Mouse (Mus musculus) neural tube, embryonic 14.5 days (tissue): ENCODE data around the gene Tfap2d. TPM values are rescaled to one million over a fixed set of nuclear protein-coding genes. Genes with fewer than 3 reads are reported as not detected.

Experiments used
- ATAC-seq: fragments of 200-750 bp; cut with Nextera tagmentation; 2 replicates; pipeline ENCODE4 v1.8.0; 2017; ENCODE audit warnings: low read depth, mild to moderate bottlenecking, moderate TSS enrichment, moderate library complexity
- H3K27ac ChIP-seq: fragments of 300-500 bp; sonication (generic); 2 replicates; pipeline ENCODE4 v1.5.1; 2014; ENCODE audit warnings: low read depth, mild to moderate bottlenecking, control low read depth, low read length, moderate library complexity, mixed read lengths
- H3K27me3 ChIP-seq: fragments of 300-500 bp; sonication (generic); 2 replicates; pipeline ENCODE4 v1.6.1; 2014; ENCODE audit warnings: low read length; ENCODE audit not compliant: control insufficient read depth, insufficient read depth
- H3K36me3 ChIP-seq: fragments of 300-500 bp; sonication (generic); 2 replicates; pipeline ENCODE4 v1.6.1; 2014; ENCODE audit warnings: low read length, mixed read lengths; ENCODE audit not compliant: control insufficient read depth, insufficient read depth
- H3K4me1 ChIP-seq: fragments of 300-500 bp; sonication (generic); 2 replicates; pipeline ENCODE4 v1.6.1; 2014; ENCODE audit warnings: low read length; ENCODE audit not compliant: control insufficient read depth, insufficient read depth
- H3K4me2 ChIP-seq: fragments of 300-500 bp; sonication (generic); 2 replicates; pipeline ENCODE4 v1.6.1; 2014; ENCODE audit warnings: mild to moderate bottlenecking, low read depth, low read length, control low read depth
- H3K4me3 ChIP-seq: fragments of 300-500 bp; sonication (generic); 2 replicates; pipeline ENCODE4 v1.5.1; 2014; ENCODE audit warnings: low read depth, low read length, control low read depth, mixed read lengths
- H3K9ac ChIP-seq: fragments of 300-500 bp; sonication (generic); replicated peaks from 2 replicates; pipeline ENCODE4 v1.6.1; 2014; ENCODE audit warnings: low read depth, mild to moderate bottlenecking, control low read depth, low read length, mixed read lengths
- H3K9me3 ChIP-seq: fragments of 300-500 bp; sonication (generic); 2 replicates; pipeline ENCODE4 v1.6.1; 2016; ENCODE audit warnings: low read length; ENCODE audit not compliant: control insufficient read depth
- WGBS: fragments of 180-500 bp; shearing (Covaris S2); extraction: QIAGEN DNeasy Blood & Tissue Kit; methylation state at CpG from one replicate; pipeline ENCODE4 v1.1.7; 2014; 5-methylcytosine and 5-hydroxymethylcytosine counted together
- polyA plus RNA-seq: library from polyadenylated mRNA; unstranded; fragments of >200 nt; fragmentation: Nextera tagmentation; extraction: Ambion mirVana; gene quantifications from 2 replicates; pipeline ENCODE4 v1.2.1, GENCODE M21; 2014

Gene Tfap2d
- polyA plus RNA-seq, 1 experiment from 2014 or later = not detected

DNA sequence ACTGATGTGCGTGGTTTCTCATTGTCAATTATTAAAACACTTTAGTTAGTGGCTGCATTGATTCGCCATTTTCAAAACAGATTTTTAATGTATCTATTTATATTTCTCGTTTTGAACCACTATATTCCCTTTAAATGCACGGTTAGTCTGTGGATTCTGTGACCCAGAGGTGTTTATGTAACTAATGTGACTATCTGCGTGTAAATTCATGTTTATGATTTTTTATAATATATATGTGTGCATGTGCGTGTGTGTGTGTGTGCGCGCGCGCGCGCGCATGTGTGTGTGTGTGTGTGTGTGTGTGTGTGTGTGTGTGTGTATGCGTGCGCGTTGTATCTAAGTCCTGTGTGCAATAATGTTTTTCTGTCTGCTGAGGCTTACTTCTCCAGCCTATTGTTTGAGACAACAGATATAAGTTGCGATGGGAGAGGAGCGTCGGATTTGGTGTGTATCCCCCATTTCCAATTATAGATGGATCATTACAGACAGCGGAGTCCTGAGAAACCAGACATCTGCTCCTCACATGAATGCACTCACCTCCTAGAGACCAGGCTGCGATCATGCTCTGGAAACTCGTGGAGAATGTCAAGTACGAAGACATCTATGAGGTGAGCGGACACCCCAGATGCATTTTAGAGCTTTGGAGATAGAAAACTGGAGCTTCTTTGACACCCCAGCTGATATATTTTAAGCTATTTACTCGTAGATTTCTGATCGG is 106.0 kb downstream of the Tfap2d start, which contains the start of gene Tfap2b:
Gene Tfap2b, plus strand, starts transcription at position 274 of the 718 bp plus-strand sequence.
- Histone ChIP-seq H3K9me3 (no peaks in the 10 kb centered on the region), H3K4me2 (peak within 1 kb of the TSS; percentile 31), H3K4me1 (no peaks in the 10 kb centered on the region), H3K27ac (peak within 1 kb of the TSS; percentile 69; the same call in 1 of the 2 replicates), H3K9ac (peak within 1 kb of the TSS; percentile 48), H3K36me3 (no peaks in the 10 kb centered on the region), H3K27me3 (peaks cover 12% of the 10 kb centered on the region; the same call in 1 of the 2 replicates), H3K4me3 (peak within 1 kb of the TSS; percentile 29)
- peak; percentile 66; the same call in 1 of the 2 replicates for ATAC-seq
- 1% methylated on average over 26 of the region's 26 CpGs for WGBS

DNA sequence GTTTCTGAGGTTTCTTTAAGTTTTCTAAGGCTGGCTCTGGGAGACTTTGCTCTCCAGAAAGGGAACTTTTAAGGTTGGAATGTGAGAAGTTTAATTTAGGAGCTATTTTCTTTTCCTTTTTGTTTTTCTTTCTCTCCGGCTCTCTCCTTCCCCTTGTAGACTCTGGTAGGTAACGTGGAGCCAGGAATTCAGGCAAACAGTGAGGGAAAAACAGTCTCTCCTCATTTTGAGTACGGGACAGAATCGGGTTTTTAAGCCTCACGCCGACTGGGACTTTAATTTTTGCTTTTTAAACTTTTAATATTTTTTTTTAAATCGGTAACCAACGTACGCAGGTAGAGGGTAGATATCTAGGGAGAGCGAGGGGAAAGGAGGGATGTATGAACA is 106.5 kb downstream of the Tfap2d start:
- Histone ChIP-seq H3K4me3 (peak overlapping the region; percentile 29), H3K9ac (peak overlapping the region; percentile 48; the same call in 1 of the 2 replicates), H3K27me3 (peaks cover 16% of the 10 kb centered on the region; the same call in 1 of the 2 replicates), H3K27ac (peak overlapping the region; percentile 69; the same call in 1 of the 2 replicates), H3K4me2 (peak overlapping the region; percentile 31), H3K9me3 (no peaks in the 10 kb centered on the region), H3K36me3 (no peaks in the 10 kb centered on the region), H3K4me1 (no peaks in the 10 kb centered on the region)
- no peak for ATAC-seq
- under 1% methylated on average over 10 of the region's 10 CpGs for whole genome bisulfite sequencing

DNA sequence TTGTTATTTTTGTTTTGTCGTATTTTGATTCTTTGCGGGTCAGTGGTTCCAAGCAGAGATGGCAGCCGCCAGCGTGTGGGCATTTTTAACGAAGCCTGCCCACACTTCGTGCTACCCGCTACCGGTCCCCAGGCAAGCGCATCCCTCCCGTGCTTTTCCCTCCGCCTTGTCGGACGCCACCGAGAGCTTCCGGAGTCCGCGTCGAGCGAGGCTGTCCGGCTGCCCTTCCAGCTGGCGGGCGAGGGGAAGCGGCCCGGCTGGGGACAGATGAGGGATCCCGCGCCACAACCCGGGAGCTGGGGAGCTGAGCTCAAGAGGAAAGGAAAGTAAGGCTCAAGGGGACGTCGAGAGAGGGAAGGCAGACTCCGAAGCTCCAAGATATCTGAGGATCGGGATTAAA is 107.0 kb downstream of the Tfap2d start:
- Histone ChIP-seq H3K27ac (peak overlapping the region; percentile 69; the same call in 1 of the 2 replicates), H3K4me3 (peak overlapping the region; percentile 29), H3K27me3 (peaks cover 18% of the 10 kb centered on the region), H3K9ac (peak overlapping the region; percentile 48), H3K4me2 (peak overlapping the region; percentile 31), H3K9me3 (no peaks in the 10 kb centered on the region), H3K4me1 (no peaks in the 10 kb centered on the region), H3K36me3 (no peaks in the 10 kb centered on the region)
- WGBS = under 1% methylated on average over 31 of the region's 31 CpGs
- ATAC-seq = no peak

DNA sequence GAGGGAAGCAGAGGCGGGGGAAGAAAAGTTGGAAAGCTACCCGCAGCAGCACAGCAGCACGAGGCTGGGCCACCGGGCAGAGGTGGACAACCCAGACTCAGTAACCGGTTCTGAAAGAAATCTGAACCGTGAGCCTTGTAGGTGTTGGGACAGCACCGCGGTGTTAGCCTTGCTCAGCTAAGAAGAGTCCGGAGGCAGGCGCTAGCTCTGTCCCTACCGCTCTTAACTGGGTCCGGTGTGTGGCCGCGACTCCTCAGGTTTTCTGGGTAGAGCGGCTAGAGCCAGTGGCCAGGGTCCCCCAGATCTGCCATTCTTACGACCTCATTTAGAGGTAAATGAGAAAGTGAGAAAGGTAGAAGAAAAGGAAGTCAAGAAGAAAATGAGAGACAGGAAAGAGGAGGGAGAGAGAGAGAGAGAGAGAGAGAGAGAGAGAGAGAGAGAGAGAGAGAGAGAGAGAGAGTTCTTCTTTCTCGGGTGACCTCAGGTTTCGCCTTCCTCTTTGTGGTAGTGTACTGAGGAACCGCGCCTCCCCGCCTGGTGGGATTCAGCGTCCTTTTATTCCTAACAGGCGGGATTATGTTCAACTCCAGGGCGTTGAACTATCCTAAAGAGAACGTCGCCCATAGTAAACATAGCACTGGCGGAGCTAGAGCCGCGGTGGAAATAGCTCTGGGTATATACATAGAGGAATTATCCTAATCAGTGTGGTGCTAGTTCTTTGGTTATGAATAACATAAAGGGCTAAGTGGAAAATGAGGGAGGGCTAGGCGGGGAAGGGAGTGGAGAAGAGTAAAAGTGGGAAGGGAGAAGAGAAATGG is 107.6 kb downstream of the Tfap2d start:
- no peaks in the 10 kb centered on the region for H3K4me1 ChIP-seq
- peak overlapping the region; percentile 29 for H3K4me3 ChIP-seq
- peak overlapping the region; percentile 69 for H3K27ac ChIP-seq
- under 1% methylated on average over 30 of the region's 30 CpGs for WGBS
- peak overlapping the region; percentile 31 for H3K4me2 ChIP-seq
- H3K36me3 ChIP-seq = no peaks in the 10 kb centered on the region
- H3K27me3 ChIP-seq = peaks cover 21% of the 10 kb centered on the region
- peak overlapping the region; percentile 48 for H3K9ac ChIP-seq
- H3K9me3 ChIP-seq = no peaks in the 10 kb centered on the region
- ATAC-seq = no peak

DNA sequence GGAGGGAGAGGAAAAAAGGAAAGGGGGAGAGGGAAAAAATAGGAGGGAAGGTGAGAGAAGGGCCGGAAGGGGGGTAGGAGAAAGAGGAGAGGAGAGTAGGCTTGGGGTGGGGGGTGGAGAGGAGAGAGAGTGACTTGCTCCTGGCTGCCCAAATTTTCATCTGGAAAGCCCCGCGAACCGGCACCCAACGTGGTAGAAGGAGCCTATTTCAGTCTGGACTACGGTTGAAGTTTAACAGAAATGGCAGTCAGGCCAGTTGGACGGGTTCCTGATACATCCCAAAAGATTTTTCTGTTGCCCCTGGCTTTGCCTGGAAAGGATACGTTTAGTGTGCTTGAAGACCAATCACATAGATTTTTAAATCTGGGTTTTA is 108.2 kb downstream of the Tfap2d start:
- H3K9ac ChIP-seq = peak overlapping the region; percentile 39; the same call in 1 of the 2 replicates
- peaks cover 22% of the 10 kb centered on the region for H3K27me3 ChIP-seq
- 2% methylated on average over 8 of the region's 8 CpGs for WGBS
- ATAC-seq = no peak
- peak overlapping the region; percentile 31; the same call in 1 of the 2 replicates for H3K4me2 ChIP-seq
- no peaks in the 10 kb centered on the region for H3K9me3 ChIP-seq
- no peaks in the 10 kb centered on the region for H3K4me1 ChIP-seq
- no peaks in the 10 kb centered on the region for H3K36me3 ChIP-seq
- H3K4me3 ChIP-seq = peak overlapping the region; percentile 29
- peak overlapping the region; percentile 69 for H3K27ac ChIP-seq

DNA sequence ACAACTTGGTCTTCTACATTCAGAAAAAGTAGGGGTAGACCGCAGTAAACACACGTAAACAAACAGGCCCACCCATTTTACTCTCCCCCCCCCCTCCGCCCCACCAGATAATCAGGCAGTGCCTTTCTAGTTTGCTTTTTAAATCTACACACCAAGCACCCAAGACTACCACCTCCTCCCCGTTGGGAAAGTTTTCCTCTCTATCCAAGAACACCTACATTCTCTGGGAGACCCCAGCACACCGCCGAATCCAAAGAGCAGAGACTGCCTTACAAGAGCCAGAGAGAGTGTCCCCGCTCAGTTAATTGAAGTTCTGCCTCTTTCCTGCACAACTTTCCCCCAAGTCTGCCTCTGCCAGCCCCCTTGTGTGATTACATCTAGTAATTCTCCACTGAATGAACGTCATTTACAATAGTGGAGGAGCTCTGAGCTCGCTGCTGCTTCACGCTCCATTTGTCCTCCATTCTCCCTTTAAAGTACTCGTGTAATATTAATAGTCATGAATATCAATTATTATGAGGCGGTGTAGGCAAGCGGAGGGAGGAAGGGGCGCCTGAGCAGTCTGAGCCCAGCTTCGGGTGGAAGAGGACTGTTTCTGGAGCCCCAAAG is 108.8 kb downstream of the Tfap2d start:
- no peaks in the 10 kb centered on the region for H3K4me1 ChIP-seq
- H3K9me3 ChIP-seq = no peaks in the 10 kb centered on the region
- peak overlapping the region; percentile 29 for H3K4me3 ChIP-seq
- H3K9ac ChIP-seq = peak overlapping the region; percentile 4; the same call in 1 of the 2 replicates
- ATAC-seq = 0 out of 2 replicates have a peak, but pooled peaks have one; percentile 21
- peaks cover 26% of the 10 kb centered on the region for H3K27me3 ChIP-seq
- peak overlapping the region; percentile 35 for H3K4me2 ChIP-seq
- H3K36me3 ChIP-seq = no peaks in the 10 kb centered on the region
- WGBS = 2% methylated on average over 15 of the region's 15 CpGs
- H3K27ac ChIP-seq = 0 out of 2 replicates have a peak overlapping the region, but pooled peaks have one; percentile 48

DNA sequence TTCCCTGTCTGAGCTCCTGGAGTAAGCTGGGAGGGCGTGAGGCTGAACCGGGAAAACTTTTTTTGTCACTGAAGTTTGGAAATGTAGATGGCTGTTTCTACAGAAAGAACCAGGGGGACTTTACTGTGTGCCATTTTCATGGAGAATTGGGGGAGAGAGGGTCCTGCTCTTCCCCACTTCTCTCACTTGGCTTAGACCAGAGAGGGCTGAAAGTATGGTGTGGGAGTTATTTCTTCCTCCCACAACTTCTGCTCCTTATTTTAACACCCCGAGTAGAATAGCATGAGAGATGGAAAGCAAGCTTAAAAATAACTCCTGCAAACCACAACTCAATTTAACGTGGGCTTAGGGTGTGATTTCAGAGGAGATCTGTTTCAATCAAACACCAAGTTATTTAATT is 109.9 kb downstream of the Tfap2d start:
- Histone ChIP-seq H3K4me3 (peak overlapping the region; percentile 26), H3K9ac (peak overlapping the region; percentile 16; the same call in 1 of the 2 replicates), H3K27ac (no peak overlapping the region), H3K9me3 (no peaks in the 10 kb centered on the region), H3K4me1 (no peaks in the 10 kb centered on the region; the same call in 1 of the 2 replicates), H3K27me3 (peaks cover 27% of the 10 kb centered on the region), H3K4me2 (peak overlapping the region; percentile 9; the same call in 1 of the 2 replicates), H3K36me3 (no peaks in the 10 kb centered on the region)
- no peak for ATAC-seq
- whole genome bisulfite sequencing = 4% methylated on average over 4 of the region's 4 CpGs

DNA sequence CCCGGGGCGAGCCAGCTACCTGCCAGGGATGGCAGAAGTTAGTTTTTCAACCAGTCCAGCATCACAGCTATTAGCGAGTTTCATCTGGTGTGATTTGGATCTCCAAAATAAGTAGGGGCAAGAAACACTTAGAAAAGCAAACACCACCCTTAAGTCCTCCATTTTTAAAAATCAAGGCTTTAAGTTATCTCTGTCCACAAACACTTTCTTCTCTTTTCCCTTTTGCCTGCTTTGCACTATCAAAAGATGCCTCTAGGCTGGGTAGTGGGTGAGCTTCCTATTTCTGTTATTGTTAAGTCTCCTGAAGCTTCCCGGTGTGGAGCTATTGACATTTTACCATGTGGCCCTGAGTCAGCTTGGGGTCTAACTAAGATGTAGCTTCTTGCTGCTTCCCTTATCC is 110.3 kb downstream of the Tfap2d start:
- Histone ChIP-seq H3K4me1 (no peaks in the 10 kb centered on the region; the same call in 1 of the 2 replicates), H3K36me3 (no peaks in the 10 kb centered on the region), H3K27me3 (peaks cover 29% of the 10 kb centered on the region), H3K9ac (peak overlapping the region; percentile 16; the same call in 1 of the 2 replicates), H3K27ac (no peak overlapping the region), H3K4me3 (peak overlapping the region; percentile 26), H3K4me2 (peak overlapping the region; percentile 18; the same call in 1 of the 2 replicates), H3K9me3 (no peaks in the 10 kb centered on the region)
- ATAC-seq = no peak
- WGBS = 2% methylated on average over 4 of the region's 4 CpGs
